Mouse (Mus musculus) myocyte (in vitro differentiated cells): ENCODE results near the gene Camk2b. TPM values are rescaled to one million over a fixed set of nuclear protein-coding genes. Genes with fewer than 3 reads are reported as not detected.

Source experiments
- H3K27me3 ChIP-seq: one replicate; pipeline ENCODE4 v1.6.1; 2011; ENCODE audit not compliant: control insufficient read depth, insufficient read depth, insufficient read length
- H3K36me3 ChIP-seq: one replicate; pipeline ENCODE4 v1.6.1; 2011; ENCODE audit not compliant: control insufficient read depth, insufficient read depth
- H3K4me2 ChIP-seq: one replicate; pipeline ENCODE4 v1.6.1; 2011; ENCODE audit warnings: low read depth, control low read depth
- H3K4me3 ChIP-seq: one replicate; pipeline ENCODE4 v1.5.1; 2011; ENCODE audit warnings: mild to moderate bottlenecking, control low read depth, moderate library complexity
- H3K79me2 ChIP-seq: one replicate; pipeline ENCODE4 v1.6.1; 2011; ENCODE audit not compliant: control insufficient read depth, insufficient read depth
- H3ac ChIP-seq: one replicate; pipeline ENCODE4 v1.6.1; 2011; ENCODE audit not compliant: control insufficient read depth, insufficient read length
- CEBPB ChIP-seq: IDR thresholded peaks from 2 replicates; pipeline ENCODE4 v1.6.1; 2011; ENCODE audit warnings: mild to moderate bottlenecking, moderate library complexity; ENCODE audit not compliant: poor library complexity, insufficient read depth, severe bottlenecking
- E2F4 ChIP-seq: IDR thresholded peaks from one replicate; pipeline ENCODE4 v1.6.1; 2011; ENCODE audit warnings: mild to moderate bottlenecking, control low read depth, moderate library complexity; ENCODE audit not compliant: insufficient read depth
- MAX ChIP-seq: IDR thresholded peaks from one replicate; pipeline ENCODE4 v1.6.1; 2011; ENCODE audit warnings: low read depth, mild to moderate bottlenecking, control low read depth
- MYOD1 ChIP-seq, 3 experiments: IDR thresholded peaks; one replicate each; pipeline ENCODE4 v1.6.1; 2011; ENCODE audit warnings: control low read depth in 2 of 3, low read depth in 2 of 3, mild to moderate bottlenecking in 2 of 3, moderate library complexity in 1 of 3; ENCODE audit not compliant: insufficient read length in 2 of 3, control insufficient read depth in 1 of 3
- MYOG ChIP-seq, 3 experiments: IDR thresholded peaks; one replicate each; pipeline ENCODE4 v1.6.1; 2011; ENCODE audit warnings: control low read depth in 2 of 3, low read depth in 2 of 3, mild to moderate bottlenecking in 2 of 3; ENCODE audit not compliant: insufficient read length in 2 of 3, control insufficient read depth in 1 of 3, insufficient read depth in 1 of 3
- POLR2A ChIP-seq: IDR thresholded peaks from one replicate; pipeline ENCODE4 v1.6.1; 2011; ENCODE audit warnings: low read depth, mild to moderate bottlenecking, control low read depth, moderate library complexity; ENCODE audit not compliant: insufficient read length
- POLR2AphosphoS2 ChIP-seq: IDR thresholded peaks from one replicate; pipeline ENCODE4 v1.6.1; 2011; ENCODE audit warnings: low read depth, control low read depth; ENCODE audit not compliant: insufficient read length
- REST ChIP-seq: IDR thresholded peaks from one replicate; pipeline ENCODE4 v1.6.1; 2011; ENCODE audit warnings: mild to moderate bottlenecking, control low read depth, moderate library complexity; ENCODE audit not compliant: insufficient read depth, insufficient read length
- SRF ChIP-seq: IDR thresholded peaks from one replicate; pipeline ENCODE4 v1.6.1; 2011; ENCODE audit warnings: low read depth; ENCODE audit not compliant: control insufficient read depth, insufficient read length
- TCF12 ChIP-seq: IDR thresholded peaks from one replicate; pipeline ENCODE4 v1.6.1; 2011; ENCODE audit warnings: mild to moderate bottlenecking, control low read depth; ENCODE audit not compliant: poor library complexity, insufficient read depth, severe bottlenecking
- TCF3 ChIP-seq: IDR thresholded peaks from one replicate; pipeline ENCODE4 v1.6.1; 2011; ENCODE audit warnings: low read depth, control low read depth; ENCODE audit not compliant: insufficient read length
- USF1 ChIP-seq: IDR thresholded peaks from one replicate; pipeline ENCODE4 v1.6.1; 2011; ENCODE audit warnings: low read depth, mild to moderate bottlenecking, control low read depth, moderate library complexity
- polyA plus RNA-seq: library from polyadenylated mRNA; unstranded; fragments of >200 nt; fragmentation: generic; extraction: Trizol; gene quantifications from one replicate; pipeline ENCODE4 v1.2.1, GENCODE M21; 2012; ENCODE audit warnings: missing spikeins

Camk2b gene
- polyA plus RNA-seq, 1 experiment, result 1.5 TPM

GRCm38 (mm10) chr11:6033801-6034200 is 32.4 kb downstream of the Camk2b start:
- H3K79me2 ChIP-seq, result no peaks in the 10 kb centered on the region
- H3ac ChIP-seq, result no peak overlapping the region
- peaks cover 12% of the 10 kb centered on the region for H3K27me3 ChIP-seq
- H3K36me3 ChIP-seq, result no peaks in the 10 kb centered on the region
- no peak overlapping the region for H3K4me2 ChIP-seq
- TF ChIP-seq MAX (no peak), POLR2A (no peak), POLR2AphosphoS2 (no peak), MYOD1 (IDR thresholded peaks at IDR 0.05; ENCODE audit: control insufficient read depth in 1 of 3, insufficient read length in 2 of 3, low read depth in 2 of 3) (no peak), TCF3 (no peak), MYOG (IDR thresholded peaks at IDR 0.05; ENCODE audit: control insufficient read depth in 1 of 3, insufficient read depth in 1 of 3, insufficient read length in 2 of 3, low read depth in 2 of 3) (no peak), CEBPB (no peak), USF1 (no peak), REST (no peak), TCF12 (no peak), SRF (no peak), E2F4 (no peak)
- H3K4me3 ChIP-seq, result no peak overlapping the region

- no peaks in the 10 kb centered on the region for H3K36me3 ChIP-seq
- H3K4me3 ChIP-seq, result no peak overlapping the region
- H3ac ChIP-seq, result no peak overlapping the region
- H3K4me2 ChIP-seq, result no peak overlapping the region
- H3K27me3 ChIP-seq, result peaks cover 8% of the 10 kb centered on the region
- no peaks in the 10 kb centered on the region for H3K79me2 ChIP-seq
- TF ChIP-seq MAX (no peak), TCF3 (no peak), POLR2A (no peak), MYOD1 (IDR thresholded peaks at IDR 0.05; ENCODE audit: control insufficient read depth in 1 of 3, insufficient read length in 2 of 3, low read depth in 2 of 3) (no peak), MYOG (IDR thresholded peaks at IDR 0.05; ENCODE audit: control insufficient read depth in 1 of 3, insufficient read depth in 1 of 3, insufficient read length in 2 of 3, low read depth in 2 of 3) (no peak), POLR2AphosphoS2 (no peak), REST (no peak), CEBPB (no peak), SRF (no peak), USF1 (no peak)
Observed at GRCm38 (mm10) chr11:6033147-6033546, 33.0 kb downstream of the Camk2b start.

GRCm38 (mm10) chr11:6030650-6031049 is 35.5 kb downstream of the Camk2b start:
- Histone ChIP-seq H3K36me3 (no peaks in the 10 kb centered on the region), H3K27me3 (peaks cover 14% of the 10 kb centered on the region), H3K4me3 (no peak overlapping the region), H3K79me2 (no peaks in the 10 kb centered on the region), H3K4me2 (no peak overlapping the region), H3ac (no peak overlapping the region)
- TF ChIP-seq TCF12, result no peak
- TF ChIP-seq MYOG (IDR thresholded peaks at IDR 0.05; ENCODE audit: control insufficient read depth in 1 of 3, insufficient read depth in 1 of 3, insufficient read length in 2 of 3, low read depth in 2 of 3), result peak in 1 of 3 experiments; percentile 7

- TF ChIP-seq CEBPB (no peak), TCF3 (peak; percentile 37), MYOD1 (IDR thresholded peaks at IDR 0.05; ENCODE audit: control insufficient read depth in 1 of 3, insufficient read length in 2 of 3, low read depth in 2 of 3) (peak in 2 of 3 experiments; percentile 2 to 76), TCF12 (no peak), MYOG (IDR thresholded peaks at IDR 0.05; ENCODE audit: control insufficient read depth in 1 of 3, insufficient read depth in 1 of 3, insufficient read length in 2 of 3, low read depth in 2 of 3) (peak; percentile 25 to 84 (median 43)), USF1 (no peak), E2F4 (no peak), MAX (no peak), REST (no peak), POLR2AphosphoS2 (no peak), SRF (no peak), POLR2A (no peak)
- Histone ChIP-seq H3K4me2 (no peak overlapping the region), H3ac (no peak overlapping the region), H3K27me3 (peaks cover 7% of the 10 kb centered on the region), H3K79me2 (no peaks in the 10 kb centered on the region), H3K4me3 (no peak overlapping the region), H3K36me3 (no peaks in the 10 kb centered on the region)
Observed at GRCm38 (mm10) chr11:6029790-6030189, 36.4 kb downstream of the Camk2b start.

- no peak overlapping the region for H3K4me3 ChIP-seq
- TF ChIP-seq POLR2A, result no peak
- no peak for TF ChIP-seq E2F4
- TF ChIP-seq MYOG (IDR thresholded peaks at IDR 0.05; ENCODE audit: control insufficient read depth in 1 of 3, insufficient read depth in 1 of 3, insufficient read length in 2 of 3, low read depth in 2 of 3), result no peak
- no peak for TF ChIP-seq SRF
- no peak for TF ChIP-seq USF1
- TF ChIP-seq CEBPB, result no peak
- TF ChIP-seq MAX, result no peak
- H3K79me2 ChIP-seq, result no peaks in the 10 kb centered on the region
- no peaks in the 10 kb centered on the region for H3K36me3 ChIP-seq
- peaks cover 7% of the 10 kb centered on the region for H3K27me3 ChIP-seq
- no peak overlapping the region for H3ac ChIP-seq
- H3K4me2 ChIP-seq, result peak overlapping the region; percentile 30
Observed at GRCm38 (mm10) chr11:6028911-6029310, 37.3 kb downstream of the Camk2b start.
